Mouse (Mus musculus) right cerebral cortex, postnatal 25 days (tissue): ENCODE results near the gene Abcc6.

Experiments used
- DNase-seq: peaks from one replicate; pipeline ENCODE4 v3.0.0; 2022

The Abcc6 gene

DNA sequence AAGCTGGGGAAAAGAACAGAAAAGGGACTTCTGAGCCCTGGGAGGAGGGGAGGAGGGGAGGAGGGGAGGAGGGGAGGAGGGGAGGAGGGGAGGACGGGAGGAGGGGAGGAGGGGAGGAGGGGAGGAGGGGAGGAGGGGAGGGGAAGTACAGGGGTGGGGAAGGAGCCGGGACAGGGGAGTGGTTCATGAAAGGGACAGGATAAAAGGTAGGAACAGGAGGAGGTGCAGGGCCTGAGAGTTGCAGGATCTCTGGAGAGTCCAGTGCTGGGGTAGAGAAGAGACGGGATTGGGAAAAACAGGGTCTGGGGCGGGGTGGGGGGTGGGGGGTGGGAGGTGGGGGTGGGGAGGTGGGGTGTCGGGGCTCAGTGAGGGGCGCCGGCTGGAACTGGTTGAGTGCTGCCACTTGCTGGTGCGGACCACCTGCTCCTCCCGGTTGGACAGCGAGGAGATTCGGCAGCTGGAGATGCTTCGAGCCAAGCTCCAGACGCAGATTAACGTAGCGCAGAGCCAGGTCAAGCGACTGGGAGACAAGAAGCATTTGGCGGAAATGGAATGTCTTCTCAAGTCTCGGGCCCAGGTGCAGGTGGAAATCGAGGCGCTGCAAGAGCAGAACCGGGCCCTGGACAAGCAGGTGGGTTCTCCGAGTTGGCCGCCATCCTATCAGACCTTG lies 101.3 kb downstream of the Abcc6 start:
- no peak for DNase-seq

DNA sequence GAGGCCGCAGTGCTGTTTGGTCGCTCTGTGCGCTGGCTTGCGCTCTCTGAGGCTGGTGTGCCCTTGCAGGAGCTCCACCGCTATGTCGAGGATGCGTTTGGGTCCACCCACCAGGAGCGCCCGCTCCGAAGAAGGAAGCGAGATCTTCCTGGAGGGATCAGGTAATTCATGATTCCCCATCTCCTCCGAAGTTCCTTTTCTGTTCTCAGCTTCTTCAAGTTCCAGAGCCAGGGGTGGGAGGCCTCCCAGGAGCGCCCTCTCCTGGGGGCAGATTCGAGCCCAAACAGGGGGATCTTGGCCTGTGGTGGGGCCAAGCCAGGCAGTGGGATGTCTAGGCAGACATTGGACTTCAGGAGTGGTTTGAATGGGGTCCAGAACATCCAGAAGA lies 105.7 kb downstream of the Abcc6 start:
- no peak for DNase-seq

- DNase-seq: no peak
These were observed 106.2 kb downstream of the Abcc6 start, which contains the start of gene Ccdc114 for GRCm38 (mm10) chr7:45923762-45924428. TSS of gene Ccdc114 (plus strand) at chr7:45924072.

GRCm38 (mm10) chr7:45922928-45923761 lies 107.0 kb downstream of the Abcc6 start:
- DNase-seq: peak; percentile 90

- no peak for DNase-seq
These were observed 108.0 kb downstream of the Abcc6 start for GRCm38 (mm10) chr7:45921950-45922600.

- no peak for DNase-seq
These were observed 108.9 kb downstream of the Abcc6 start, which contains the start of gene Emp3 for GRCm38 (mm10) chr7:45921242-45921621. TSS of gene Emp3 (minus strand) at chr7:45921404.

DNA sequence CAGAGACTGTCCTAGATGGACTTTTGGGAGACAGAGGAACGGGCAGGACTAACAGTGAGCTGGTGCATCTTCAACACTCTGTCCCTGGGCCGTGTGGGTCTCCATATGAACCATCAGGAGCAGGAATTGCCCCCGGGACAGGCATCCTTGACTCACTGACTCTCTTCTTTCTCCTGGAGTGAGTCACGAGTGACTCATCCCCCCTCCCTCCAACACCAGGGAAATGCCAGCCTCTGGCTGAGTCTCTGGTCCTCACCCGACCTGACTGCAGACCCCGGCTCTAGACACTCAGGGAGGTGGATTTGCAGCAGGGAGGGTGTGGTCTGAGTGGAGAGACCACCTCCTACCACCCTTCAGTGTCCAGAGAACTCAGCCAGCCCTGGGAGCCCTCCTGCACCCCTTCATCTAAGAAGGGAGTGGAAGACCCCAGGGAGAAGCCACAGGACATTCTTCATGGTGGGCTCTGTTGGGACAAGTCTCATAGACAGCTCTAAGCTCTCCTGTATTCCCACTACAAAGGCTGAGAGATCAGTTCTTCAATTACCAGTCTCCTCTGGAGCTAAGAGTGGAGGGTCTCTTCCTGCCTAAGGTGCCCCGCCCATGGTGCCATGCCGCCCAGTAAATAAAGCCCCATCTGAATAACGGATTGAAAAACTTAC lies 109.4 kb downstream of the Abcc6 start:
- no peak for DNase-seq

DNA sequence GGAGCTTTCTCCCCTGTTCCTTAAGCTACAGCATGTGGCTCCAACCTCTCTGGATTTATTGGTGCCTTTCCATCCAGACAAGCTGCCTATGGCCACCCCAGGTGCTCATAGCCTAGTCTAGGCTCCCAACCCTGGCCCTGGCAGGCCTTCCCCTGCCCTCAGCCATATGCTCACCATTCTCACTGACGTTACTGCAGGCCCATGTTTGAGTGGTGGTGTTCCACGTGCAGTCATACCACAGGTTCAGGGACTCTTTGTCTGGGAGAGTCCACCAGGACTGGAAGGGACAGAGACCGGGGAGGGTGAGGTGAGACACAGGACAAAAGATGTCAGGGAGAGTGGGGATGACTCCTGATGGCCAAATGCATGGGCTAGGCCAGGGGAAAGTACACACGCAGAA lies 110.3 kb downstream of the Abcc6 start:
- DNase-seq: no peak

- DNase-seq: no peak
These were observed 110.9 kb downstream of the Abcc6 start for GRCm38 (mm10) chr7:45919083-45919671.

GRCm38 (mm10) chr7:45917926-45918325 lies 112.2 kb downstream of the Abcc6 start:
- DNase-seq: no peak
